Comparison of ENCODE assay signal across 9 mouse cellular contexts in the genomic region with DNA sequence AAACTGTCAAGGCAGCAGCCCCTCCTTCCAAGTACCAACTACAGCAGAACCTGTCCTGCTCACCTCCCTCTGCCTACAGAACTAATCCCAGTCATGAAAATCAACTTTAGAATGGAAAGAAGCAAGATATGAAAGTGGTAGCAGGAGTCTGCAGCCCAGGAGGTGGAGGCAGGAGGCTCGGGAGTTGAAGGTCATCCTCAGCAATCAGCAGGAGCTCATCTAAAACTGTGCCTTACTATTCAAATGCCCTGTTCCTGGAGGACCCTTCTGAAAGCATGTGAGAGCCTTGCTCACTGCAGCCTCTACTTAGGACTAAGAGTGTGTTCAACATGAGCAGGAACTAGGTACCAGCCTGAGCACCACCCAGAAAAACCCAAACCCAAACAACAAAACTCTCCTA. TPM values are rescaled to one million over a fixed set of nuclear protein-coding genes. Genes with fewer than 3 reads are reported as not detected.
DNase-seq lines count a peak whose midpoint lies in the region; ATAC-seq and TF ChIP-seq lines count a peak whose summit lies in the region.
"Had no signal": no experiment of that assay in that cellular context is flagged by ENCODE, and none has a peak within 500 bp of the region (broad histone marks: within the 10 kb centered on the region; RNA-seq: fewer than 3 reads in every experiment).

No protein-coding gene starts in this region.

- ATAC-seq in hindbrain, embryonic 12.5 days (ENCODE audit: low FRiP score), result no peak
- ATAC-seq in hindbrain, embryonic 11.5 days (ENCODE audit: low FRiP score), result no peak
- ATAC-seq in midbrain, embryonic 14.5 days (ENCODE audit: low FRiP score, low TSS enrichment), result no peak
- no peak for ATAC-seq in kidney, embryonic 15.5 days (replicated peaks; ENCODE audit: low FRiP score)

- no peak overlapping the region for H3K9ac ChIP-seq in hindbrain, embryonic 12.5 days
- H3K9ac ChIP-seq in hindbrain, embryonic 11.5 days (ENCODE audit: low read depth, low read length), result no peak overlapping the region
- H3K9ac ChIP-seq in midbrain, embryonic 14.5 days (replicated peaks; ENCODE audit: low read length), result peak overlapping the region; percentile 34; the same call in 1 of the 2 replicates
- H3K9ac ChIP-seq in kidney, embryonic 15.5 days, result no peak overlapping the region

- H3K4me1 ChIP-seq in cerebellum, adult 2 months (ENCODE audit: control insufficient read depth, insufficient read depth, low read length), result no peaks in the 10 kb centered on the region
- H3K4me1 ChIP-seq in hindbrain, embryonic 12.5 days, result peaks cover 21% of the 10 kb centered on the region
- no peaks in the 10 kb centered on the region for H3K4me1 ChIP-seq in hindbrain, embryonic 11.5 days (replicated peaks; ENCODE audit: control insufficient read depth, insufficient read depth, low read length)
- no peaks in the 10 kb centered on the region for H3K4me1 ChIP-seq in cortical plate, adult 2 months (ENCODE audit: control insufficient read depth, insufficient read depth, low read length)
- H3K4me1 ChIP-seq in midbrain, embryonic 14.5 days (ENCODE audit: control insufficient read depth, insufficient read depth, low read length), result peaks cover 30% of the 10 kb centered on the region
- peaks cover 18% of the 10 kb centered on the region for H3K4me1 ChIP-seq in kidney, embryonic 15.5 days

- H3K4me3 ChIP-seq in cerebellum, adult 2 months (replicated peaks; ENCODE audit: insufficient read depth, low read depth, low read length), result peak overlapping the region; percentile 95
- H3K4me3 ChIP-seq in hindbrain, embryonic 12.5 days, result peak overlapping the region; percentile 60; the same call in 1 of the 2 replicates
- H3K4me3 ChIP-seq in hindbrain, embryonic 11.5 days (ENCODE audit: low read depth, low read length), result no peak overlapping the region
- peak overlapping the region; percentile 99 for H3K4me3 ChIP-seq in cortical plate, adult 2 months (ENCODE audit: insufficient read depth, low read length)
- peak overlapping the region; percentile 69 for H3K4me3 ChIP-seq in midbrain, embryonic 14.5 days (replicated peaks; ENCODE audit: low read depth, low read length)
- no peak overlapping the region for H3K4me3 ChIP-seq in kidney, embryonic 15.5 days (replicated peaks)

- peak overlapping the region; percentile 92 for H3K4me2 ChIP-seq in hindbrain, embryonic 12.5 days (replicated peaks)
- H3K4me2 ChIP-seq in hindbrain, embryonic 11.5 days (replicated peaks; ENCODE audit: low read depth, low read length), result no peak overlapping the region
- peak overlapping the region; percentile 99 for H3K4me2 ChIP-seq in midbrain, embryonic 14.5 days (ENCODE audit: low read length)
- no peak overlapping the region for H3K4me2 ChIP-seq in kidney, embryonic 15.5 days

- peak overlapping the region; percentile 59 for H3K27ac ChIP-seq in cerebellum, adult 2 months (ENCODE audit: insufficient read depth, low read length)
- no peak overlapping the region for H3K27ac ChIP-seq in hindbrain, embryonic 12.5 days
- no peak overlapping the region for H3K27ac ChIP-seq in hindbrain, embryonic 11.5 days (ENCODE audit: low read depth, low read length)
- no peak overlapping the region for H3K27ac ChIP-seq in cortical plate, adult 2 months (ENCODE audit: insufficient read depth, low read length)
- no peak overlapping the region for H3K27ac ChIP-seq in midbrain, embryonic 14.5 days (replicated peaks; ENCODE audit: low read depth, low read length)
- no peak overlapping the region for H3K27ac ChIP-seq in kidney, embryonic 15.5 days

- no peaks in the 10 kb centered on the region for H3K9me3 ChIP-seq in hindbrain, embryonic 12.5 days (replicated peaks)
- H3K9me3 ChIP-seq in hindbrain, embryonic 11.5 days (ENCODE audit: control insufficient read depth, low read length), result no peaks in the 10 kb centered on the region
- H3K9me3 ChIP-seq in midbrain, embryonic 14.5 days (ENCODE audit: control insufficient read depth, low read length), result no peaks in the 10 kb centered on the region
- H3K9me3 ChIP-seq in kidney, embryonic 15.5 days (replicated peaks), result no peaks in the 10 kb centered on the region

- no peaks in the 10 kb centered on the region for H3K36me3 ChIP-seq in hindbrain, embryonic 12.5 days
- no peaks in the 10 kb centered on the region for H3K36me3 ChIP-seq in hindbrain, embryonic 11.5 days (ENCODE audit: control insufficient read depth, insufficient read depth, low read length)
- no peaks in the 10 kb centered on the region for H3K36me3 ChIP-seq in midbrain, embryonic 14.5 days (ENCODE audit: control insufficient read depth, insufficient read depth, low read length)
- H3K36me3 ChIP-seq in kidney, embryonic 15.5 days, result no peaks in the 10 kb centered on the region

- TF ChIP-seq CTCF in cerebellum, adult 2 months (IDR thresholded peaks at IDR 0.05; ENCODE audit: borderline replicate concordance, insufficient read depth, low read depth, low read length), result no peak
- TF ChIP-seq CTCF in cortical plate, adult 2 months (IDR thresholded peaks at IDR 0.05; ENCODE audit: extremely low read depth, insufficient read depth, low read length), result no peak

- WGBS in cerebellum, adult 2 months, result 3% methylated on average over 1 of the region's 1 CpGs
- 44% methylated on average over 1 of the region's 1 CpGs for WGBS in hindbrain, embryonic 12.5 days
- 40% methylated on average over 1 of the region's 1 CpGs for WGBS in hindbrain, embryonic 11.5 days
- whole genome bisulfite sequencing in midbrain, embryonic 14.5 days, result 36% methylated on average over 1 of the region's 1 CpGs
- 39% methylated on average over 1 of the region's 1 CpGs for WGBS in kidney, embryonic 15.5 days

- peak in 1 of 2 experiments; percentile 34 for DNase-seq in cerebellum, adult 2 months
- DNase-seq in cerebellum, adult 9-10 months, result no peak
- no peak for DNase-seq in hindbrain, embryonic 11.5 days (ENCODE audit: low spot score)
- DNase-seq in midbrain, embryonic 14.5 days, result peak; percentile 1
- DNase-seq in c-Kit-positive CD71-positive TER-119-positive erythroid progenitor cells, embryonic 14.5 days (ENCODE audit: low spot score), result no peak
- DNase-seq: gastrocnemius, postnatal 36 days had no signal

- no peaks in the 10 kb centered on the region for H3K27me3 ChIP-seq in cerebellum, adult 2 months (ENCODE audit: control insufficient read depth, insufficient read depth, low read length)
- H3K27me3 ChIP-seq in hindbrain, embryonic 12.5 days, result peaks cover 23% of the 10 kb centered on the region
- no peaks in the 10 kb centered on the region for H3K27me3 ChIP-seq in hindbrain, embryonic 11.5 days (ENCODE audit: control insufficient read depth, insufficient read depth, low read length)
- no peaks in the 10 kb centered on the region for H3K27me3 ChIP-seq in midbrain, embryonic 14.5 days (ENCODE audit: control insufficient read depth, insufficient read depth, low read length)
- peaks cover 33% of the 10 kb centered on the region for H3K27me3 ChIP-seq in kidney, embryonic 15.5 days

- no peak for TF ChIP-seq POLR2A in cerebellum, adult 2 months (IDR thresholded peaks at IDR 0.05; ENCODE audit: borderline replicate concordance, insufficient read depth, low read length)
- TF ChIP-seq POLR2A in cortical plate, adult 2 months (IDR thresholded peaks at IDR 0.05; ENCODE audit: extremely low read depth, insufficient read depth, low read length), result no peak

RNA-seq across cellular contexts. Expression of a gene that starts 35.2 kb away (rescaled TPM):
- polyA plus RNA-seq in cerebellum, adult 2 months (2012; rRNA removed), result 67.2 and 67.7 TPM in 2 replicates
- 151 and 154 TPM in 2 replicates for polyA plus RNA-seq in hindbrain, embryonic 12.5 days (2016; fragmentation: Nextera tagmentation; extraction: Ambion mirVana)
- polyA plus RNA-seq in hindbrain, embryonic 11.5 days (2014; fragmentation: Nextera tagmentation; extraction: Ambion mirVana), result 152 and 157 TPM in 2 replicates
- 66.2 and 67.6 TPM in 2 replicates for polyA plus RNA-seq in cortical plate, adult 2 months (2012; rRNA removed)
- 120 and 131 TPM in 2 replicates for polyA plus RNA-seq in midbrain, embryonic 14.5 days (2014; fragmentation: Nextera tagmentation; extraction: Ambion mirVana)
- 88.4 and 95.6 TPM in 2 replicates for polyA plus RNA-seq in kidney, embryonic 15.5 days (2015; fragmentation: Nextera tagmentation; extraction: Ambion mirVana)

RNA-seq across cellular contexts. Expression of a gene that starts 36.3 kb away (rescaled TPM):
- 41.5 and 41.6 TPM in 2 replicates for polyA plus RNA-seq in cerebellum, adult 2 months (2012; rRNA removed)
- 6.2 and 7.0 TPM in 2 replicates for polyA plus RNA-seq in hindbrain, embryonic 12.5 days (2016; fragmentation: Nextera tagmentation; extraction: Ambion mirVana)
- polyA plus RNA-seq in hindbrain, embryonic 11.5 days (2014; fragmentation: Nextera tagmentation; extraction: Ambion mirVana), result 2.4 and 4.9 TPM in 2 replicates
- 32.7 and 35.8 TPM in 2 replicates for polyA plus RNA-seq in cortical plate, adult 2 months (2012; rRNA removed)
- polyA plus RNA-seq in midbrain, embryonic 14.5 days (2014; fragmentation: Nextera tagmentation; extraction: Ambion mirVana), result 10.1 and 12.5 TPM in 2 replicates
- 1.2 TPM in 2 replicates for polyA plus RNA-seq in kidney, embryonic 15.5 days (2015; fragmentation: Nextera tagmentation; extraction: Ambion mirVana)

Comparison
In these comparisons a context has a peak if more than half of its experiments do, and no peak if none do; other contexts are left out.
1. H3K4me3 ChIP-seq: peak in cerebellum, adult 2 months (single experiment), hindbrain, embryonic 12.5 days (single experiment), cortical plate, adult 2 months (single experiment) and midbrain, embryonic 14.5 days (single experiment); none in hindbrain, embryonic 11.5 days (single experiment) and kidney, embryonic 15.5 days (single experiment).
2. H3K4me2 ChIP-seq: peak in hindbrain, embryonic 12.5 days (single experiment) and midbrain, embryonic 14.5 days (single experiment); none in hindbrain, embryonic 11.5 days (single experiment) and kidney, embryonic 15.5 days (single experiment).